24 mouse cellular contexts compared by ENCODE assay signal in the genomic region with DNA sequence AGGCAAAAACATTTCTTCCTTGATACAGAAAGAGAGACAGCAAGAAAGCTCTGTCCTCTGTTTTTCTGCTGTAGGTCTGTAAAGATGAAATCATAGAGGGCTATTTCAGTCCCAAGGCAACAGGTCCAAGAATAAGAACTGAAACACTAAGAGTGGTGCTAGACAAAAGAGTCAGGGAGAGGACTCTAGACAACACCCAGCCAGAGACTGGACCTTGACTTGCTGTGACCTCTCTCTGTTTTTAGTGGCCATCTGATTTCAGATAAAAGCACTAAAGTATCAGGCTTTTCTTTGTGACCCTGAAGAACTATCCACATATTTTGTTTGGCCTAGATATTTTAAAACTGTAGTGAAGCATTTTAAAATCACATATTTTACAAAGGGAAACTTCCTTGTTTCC.
"Had no signal": no experiment of that assay in that cellular context is flagged by ENCODE, and none has a peak within 500 bp of the region (broad histone marks: within the 10 kb centered on the region; RNA-seq: fewer than 3 reads in every experiment).

No protein-coding gene starts in this region.

- ATAC-seq: hindbrain, postnatal 0 days; intestine, embryonic 16.5 days; liver, embryonic 12.5 days had no signal

- H3K9ac ChIP-seq: heart, embryonic 13.5 days; heart, embryonic 15.5 days; hindbrain, embryonic 13.5 days; hindbrain, embryonic 15.5 days; limb, embryonic 13.5 days; limb, embryonic 15.5 days; liver, embryonic 12.5 days had no signal

- H3K27ac ChIP-seq: heart, adult 2 months; heart, embryonic 13.5 days; heart, embryonic 15.5 days; hindbrain, embryonic 13.5 days; hindbrain, embryonic 15.5 days; hindbrain, postnatal 0 days; kidney, postnatal 0 days; limb, embryonic 13.5 days; limb, embryonic 15.5 days; liver, embryonic 12.5 days had no signal

- DNase-seq: gastrocnemius, postnatal 14 days; gastrocnemius, postnatal 36 days; heart, adult 11 months; heart, adult 2 months; heart, postnatal 14 days; heart, postnatal 36 days; kidney, adult 11 months; kidney, adult 8-10 months; kidney, postnatal 14 days; kidney, postnatal 36 days; layer of hippocampus, adult 9-11 months; layer of hippocampus, postnatal 36 days; left cerebral cortex, postnatal 4 days had no signal

- H3K36me3 ChIP-seq: heart, embryonic 13.5 days; heart, embryonic 15.5 days; hindbrain, embryonic 13.5 days; hindbrain, embryonic 15.5 days; limb, embryonic 13.5 days; limb, embryonic 15.5 days; liver, embryonic 12.5 days had no signal

- H3K4me3 ChIP-seq: heart, adult 2 months; heart, embryonic 13.5 days; heart, embryonic 15.5 days; hindbrain, embryonic 13.5 days; hindbrain, embryonic 15.5 days; limb, embryonic 13.5 days; limb, embryonic 15.5 days; liver, embryonic 12.5 days had no signal

- H3K4me1 ChIP-seq: heart, embryonic 13.5 days; heart, embryonic 15.5 days; hindbrain, embryonic 13.5 days; hindbrain, embryonic 15.5 days; limb, embryonic 15.5 days; liver, embryonic 12.5 days had no signal

- H3K9me3 ChIP-seq: heart, embryonic 13.5 days; heart, embryonic 15.5 days; hindbrain, embryonic 13.5 days; hindbrain, embryonic 15.5 days; limb, embryonic 13.5 days; limb, embryonic 15.5 days; liver, embryonic 12.5 days had no signal

- H3K27me3 ChIP-seq: heart, embryonic 13.5 days; heart, embryonic 15.5 days; hindbrain, embryonic 13.5 days; hindbrain, embryonic 15.5 days; limb, embryonic 13.5 days; limb, embryonic 15.5 days; liver, embryonic 12.5 days had no signal

- H3K4me2 ChIP-seq: heart, embryonic 11.5 days; heart, embryonic 13.5 days; heart, embryonic 15.5 days; hindbrain, embryonic 13.5 days; hindbrain, embryonic 15.5 days; limb, embryonic 13.5 days; limb, embryonic 15.5 days; liver, embryonic 12.5 days had no signal
